Comparison of ENCODE assay signal across 8 mouse cellular contexts in the genomic region with DNA sequence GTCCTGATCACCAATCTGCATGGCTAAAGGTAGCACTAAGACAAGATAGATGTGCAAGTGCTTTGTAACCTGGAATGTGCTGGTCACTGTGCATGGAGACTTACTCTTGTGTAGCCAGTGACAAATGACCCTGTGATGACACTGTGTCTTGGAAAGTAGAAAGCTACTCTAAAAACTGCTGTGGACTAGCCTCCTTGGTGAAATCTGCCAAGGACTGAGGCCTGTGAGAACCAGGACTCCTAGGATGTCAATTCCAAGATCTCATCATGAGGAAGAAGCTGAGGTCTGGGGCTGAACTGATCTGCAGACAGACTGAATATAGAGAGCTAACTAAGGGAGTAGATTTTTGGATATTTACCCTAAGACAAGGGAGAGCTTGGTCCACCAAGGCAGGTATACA. TPM values are rescaled to one million over a fixed set of nuclear protein-coding genes. Genes with fewer than 3 reads are reported as not detected.
DNase-seq lines count a peak whose midpoint lies in the region; ATAC-seq and TF ChIP-seq lines count a peak whose summit lies in the region.

No protein-coding gene starts in this region.

- peaks cover 59% of the 10 kb centered on the region for H3K4me1 ChIP-seq in forebrain, embryonic 10.5 days
- H3K4me1 ChIP-seq in forebrain, embryonic 15.5 days, result peaks cover 74% of the 10 kb centered on the region
- peaks cover 99% of the 10 kb centered on the region for H3K4me1 ChIP-seq in liver, embryonic 12.5 days
- H3K4me1 ChIP-seq in embryonic facial prominence, embryonic 15.5 days, result peaks cover 73% of the 10 kb centered on the region
- peaks cover 73% of the 10 kb centered on the region for H3K4me1 ChIP-seq in liver, postnatal 0 days (ENCODE audit: insufficient read depth)

- no peaks in the 10 kb centered on the region for H3K27me3 ChIP-seq in forebrain, embryonic 10.5 days (ENCODE audit: poor library complexity, severe bottlenecking)
- no peaks in the 10 kb centered on the region for H3K27me3 ChIP-seq in forebrain, embryonic 15.5 days
- no peaks in the 10 kb centered on the region for H3K27me3 ChIP-seq in liver, embryonic 12.5 days (replicated peaks)
- no peaks in the 10 kb centered on the region for H3K27me3 ChIP-seq in embryonic facial prominence, embryonic 15.5 days
- H3K27me3 ChIP-seq in liver, postnatal 0 days (ENCODE audit: insufficient read depth, low read length), result no peaks in the 10 kb centered on the region

- peak overlapping the region; percentile 71; the same call in 1 of the 2 replicates for H3K27ac ChIP-seq in forebrain, embryonic 10.5 days
- no peak overlapping the region for H3K27ac ChIP-seq in forebrain, embryonic 15.5 days (replicated peaks)
- peak overlapping the region; percentile 57 for H3K27ac ChIP-seq in liver, embryonic 12.5 days
- peak overlapping the region; percentile 82 for H3K27ac ChIP-seq in embryonic facial prominence, embryonic 15.5 days (replicated peaks)
- peak overlapping the region; percentile 35 for H3K27ac ChIP-seq in liver, postnatal 0 days (ENCODE audit: low read depth)

- no peak overlapping the region for H3K4me3 ChIP-seq in forebrain, embryonic 10.5 days
- no peak overlapping the region for H3K4me3 ChIP-seq in forebrain, embryonic 15.5 days
- H3K4me3 ChIP-seq in liver, embryonic 12.5 days, result no peak overlapping the region
- no peak overlapping the region for H3K4me3 ChIP-seq in embryonic facial prominence, embryonic 15.5 days (replicated peaks)
- H3K4me3 ChIP-seq in liver, postnatal 0 days (ENCODE audit: low read depth, low read length), result no peak overlapping the region

- no peak for DNase-seq in forebrain, embryonic 10.5 days (ENCODE audit: extremely low spot score, low spot score)
- DNase-seq in liver, result no peak
- DNase-seq in liver, postnatal 0 days, result no peak
- no peak for DNase-seq in yolk sac, embryonic 10.5 days (ENCODE audit: low spot score)
- no peak for DNase-seq in layer of hippocampus, postnatal 10 days (ENCODE audit: low spot score in 2 of 2)

- no peaks in the 10 kb centered on the region for H3K9me3 ChIP-seq in forebrain, embryonic 10.5 days
- no peaks in the 10 kb centered on the region for H3K9me3 ChIP-seq in forebrain, embryonic 15.5 days
- H3K9me3 ChIP-seq in liver, embryonic 12.5 days (replicated peaks), result no peaks in the 10 kb centered on the region
- no peaks in the 10 kb centered on the region for H3K9me3 ChIP-seq in embryonic facial prominence, embryonic 15.5 days (replicated peaks)
- H3K9me3 ChIP-seq in liver, postnatal 0 days (ENCODE audit: low read length), result no peaks in the 10 kb centered on the region

- no peak for TF ChIP-seq CTCF in liver, postnatal 0 days (IDR thresholded peaks at IDR 0.05; ENCODE audit: low read depth)

- ATAC-seq in forebrain, embryonic 15.5 days (replicated peaks), result no peak
- no peak for ATAC-seq in liver, embryonic 12.5 days
- no peak for ATAC-seq in embryonic facial prominence, embryonic 15.5 days (ENCODE audit: insufficient number of reproducible peaks, low FRiP score, low TSS enrichment, low read depth)
- no peak for ATAC-seq in liver, postnatal 0 days

- no peak overlapping the region for H3K9ac ChIP-seq in forebrain, embryonic 15.5 days (replicated peaks)
- 0 out of 2 replicates have a peak overlapping the region, but pooled peaks have one; percentile 14 for H3K9ac ChIP-seq in liver, embryonic 12.5 days
- H3K9ac ChIP-seq in embryonic facial prominence, embryonic 15.5 days, result no peak overlapping the region
- no peak overlapping the region for H3K9ac ChIP-seq in liver, postnatal 0 days (replicated peaks)

- no peak for TF ChIP-seq EP300 in liver, postnatal 0 days (IDR thresholded peaks at IDR 0.05; ENCODE audit: low read depth)

- no peak overlapping the region for H3K4me2 ChIP-seq in forebrain, embryonic 15.5 days (replicated peaks)
- H3K4me2 ChIP-seq in liver, embryonic 12.5 days, result peak overlapping the region; percentile 12; the same call in 1 of the 2 replicates
- no peak overlapping the region for H3K4me2 ChIP-seq in embryonic facial prominence, embryonic 15.5 days (replicated peaks)
- no peak overlapping the region for H3K4me2 ChIP-seq in liver, postnatal 0 days (ENCODE audit: low read depth, low read length)

- peaks cover 77% of the 10 kb centered on the region for H3K36me3 ChIP-seq in forebrain, embryonic 10.5 days (replicated peaks)
- peaks cover 7% of the 10 kb centered on the region for H3K36me3 ChIP-seq in forebrain, embryonic 15.5 days
- peaks cover 78% of the 10 kb centered on the region for H3K36me3 ChIP-seq in liver, embryonic 12.5 days
- H3K36me3 ChIP-seq in embryonic facial prominence, embryonic 15.5 days, result peaks cover 20% of the 10 kb centered on the region
- H3K36me3 ChIP-seq in liver, postnatal 0 days (replicated peaks; ENCODE audit: insufficient read depth, low read length), result peaks cover 64% of the 10 kb centered on the region

RNA-seq across cellular contexts. Expression of gene Bcl2l1, which starts 10.0 kb away (rescaled TPM):
- polyA plus RNA-seq in forebrain, embryonic 10.5 days (2016; fragmentation: Nextera tagmentation; extraction: Ambion mirVana), result 98.5 and 104 TPM in 2 replicates
- 179 and 183 TPM in 2 replicates for polyA plus RNA-seq in forebrain, embryonic 15.5 days (2015; fragmentation: Nextera tagmentation; extraction: Ambion mirVana)
- polyA plus RNA-seq in liver, embryonic 12.5 days (2016; fragmentation: Nextera tagmentation; extraction: Ambion mirVana), result 127 and 137 TPM in 2 replicates
- 99.1 and 99.7 TPM in 2 replicates for polyA plus RNA-seq in embryonic facial prominence, embryonic 15.5 days (2015; fragmentation: Nextera tagmentation; extraction: Ambion mirVana)
- 84.2 and 84.4 TPM in 2 replicates for polyA plus RNA-seq in liver, postnatal 0 days (2015; fragmentation: Nextera tagmentation; extraction: Ambion mirVana)
- total RNA-seq in layer of hippocampus, postnatal 10 days (2021), result 100 to 1,000 TPM; 109 to 117 TPM

RNA-seq across cellular contexts. Expression of gene Tpx2, which starts 26.2 kb away (rescaled TPM):
- polyA plus RNA-seq in forebrain, embryonic 10.5 days (2016; fragmentation: Nextera tagmentation; extraction: Ambion mirVana), result 162 and 163 TPM in 2 replicates
- polyA plus RNA-seq in forebrain, embryonic 15.5 days (2015; fragmentation: Nextera tagmentation; extraction: Ambion mirVana), result 50.6 and 51.1 TPM in 2 replicates
- 88.0 and 89.9 TPM in 2 replicates for polyA plus RNA-seq in liver, embryonic 12.5 days (2016; fragmentation: Nextera tagmentation; extraction: Ambion mirVana)
- 60.1 and 60.6 TPM in 2 replicates for polyA plus RNA-seq in embryonic facial prominence, embryonic 15.5 days (2015; fragmentation: Nextera tagmentation; extraction: Ambion mirVana)
- polyA plus RNA-seq in liver, postnatal 0 days (2015; fragmentation: Nextera tagmentation; extraction: Ambion mirVana), result 20.7 and 25.8 TPM in 2 replicates
- 1 to 10 TPM; 5.9 to 6.6 TPM for total RNA-seq in layer of hippocampus, postnatal 10 days (2021)
